Mouse (Mus musculus) layer of hippocampus, adult 18-20 months (tissue): ENCODE data around the gene Capn9. TPM values are rescaled to one million over a fixed set of nuclear protein-coding genes. Genes with fewer than 3 reads are reported as not detected.
A peak's percentile ranks its signal among the peaks of the same experiment; 100 is the strongest.

Experiments used
- DNase-seq, 2 experiments: peaks; one replicate each; pipeline ENCODE4 v3.0.0; 2022; ENCODE audit warnings: low spot score in 2 of 2
- total RNA-seq, 2 experiments: library from RNA; stranded (reverse); gene quantifications; 2 replicates each; pipeline ENCODE4 v1.2.3; 2021

Gene Capn9
- total RNA-seq, 2 experiments from 2014 or later = 0.18 to 0.27 TPM

DNA sequence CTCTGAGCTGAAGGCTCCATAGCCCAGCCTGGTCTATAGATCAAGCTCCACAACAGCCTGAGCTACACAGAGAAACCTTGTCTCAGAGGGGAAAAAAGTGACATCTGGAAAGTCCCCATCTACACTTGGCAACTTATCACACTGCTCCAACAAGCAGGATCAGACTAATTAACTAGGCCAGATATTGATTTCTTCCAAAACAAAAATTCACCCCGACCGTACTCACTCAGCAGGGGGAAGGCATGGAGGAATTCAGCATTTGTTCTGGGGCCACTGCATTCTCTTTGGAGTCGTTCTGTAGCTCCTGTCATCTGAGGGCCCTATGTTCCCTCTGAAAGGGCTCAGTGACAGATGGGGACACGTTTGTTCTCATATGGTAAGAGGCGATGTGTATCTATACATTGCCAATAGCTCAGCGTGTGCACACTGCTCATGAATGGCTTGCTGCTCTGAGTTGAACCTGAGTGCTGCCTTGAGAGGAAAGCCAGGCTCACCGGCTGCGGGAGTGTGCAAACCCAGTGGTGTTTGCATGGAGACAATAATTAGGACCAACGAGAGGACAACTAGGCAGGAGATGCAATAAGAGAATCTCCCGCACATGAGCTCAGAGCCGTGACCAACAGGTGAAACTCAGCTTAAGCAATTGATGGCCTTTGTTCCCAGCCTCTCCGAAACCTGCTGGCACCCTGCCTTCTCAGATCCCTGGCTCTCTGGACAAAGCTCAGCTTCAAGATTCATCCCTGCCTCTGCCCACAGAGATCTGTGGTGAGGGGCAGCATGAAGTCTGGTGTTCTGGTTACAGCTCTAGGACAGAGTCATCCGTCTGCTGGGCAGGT is 58.7 kb downstream of the Capn9 start:
- DNase-seq = peak in 1 of 2 experiments; percentile 34

- DNase-seq = no peak
Observed at GRCm38 (mm10) chr8:124635247-124635502, 59.3 kb downstream of the Capn9 start.

DNA sequence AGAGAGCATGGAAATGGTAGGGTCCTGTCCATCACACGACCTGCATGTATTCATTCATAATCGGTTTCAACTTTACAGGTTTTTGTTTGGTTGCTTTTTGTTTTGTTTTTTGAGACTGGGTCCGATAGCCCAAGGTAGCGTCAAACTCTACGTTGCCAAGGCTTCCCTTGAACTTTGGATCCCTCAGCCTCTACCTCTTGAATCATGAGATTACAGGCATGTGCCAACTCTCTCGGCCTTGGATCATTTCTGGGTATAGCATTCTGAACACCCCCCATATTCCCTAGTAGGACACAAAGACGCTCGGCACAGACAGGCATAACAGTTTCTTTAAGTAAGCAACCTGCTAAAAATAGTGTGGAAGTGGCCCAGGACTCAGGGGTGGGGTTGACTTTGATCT is 65.7 kb downstream of the Capn9 start:
- DNase-seq = no peak

DNA sequence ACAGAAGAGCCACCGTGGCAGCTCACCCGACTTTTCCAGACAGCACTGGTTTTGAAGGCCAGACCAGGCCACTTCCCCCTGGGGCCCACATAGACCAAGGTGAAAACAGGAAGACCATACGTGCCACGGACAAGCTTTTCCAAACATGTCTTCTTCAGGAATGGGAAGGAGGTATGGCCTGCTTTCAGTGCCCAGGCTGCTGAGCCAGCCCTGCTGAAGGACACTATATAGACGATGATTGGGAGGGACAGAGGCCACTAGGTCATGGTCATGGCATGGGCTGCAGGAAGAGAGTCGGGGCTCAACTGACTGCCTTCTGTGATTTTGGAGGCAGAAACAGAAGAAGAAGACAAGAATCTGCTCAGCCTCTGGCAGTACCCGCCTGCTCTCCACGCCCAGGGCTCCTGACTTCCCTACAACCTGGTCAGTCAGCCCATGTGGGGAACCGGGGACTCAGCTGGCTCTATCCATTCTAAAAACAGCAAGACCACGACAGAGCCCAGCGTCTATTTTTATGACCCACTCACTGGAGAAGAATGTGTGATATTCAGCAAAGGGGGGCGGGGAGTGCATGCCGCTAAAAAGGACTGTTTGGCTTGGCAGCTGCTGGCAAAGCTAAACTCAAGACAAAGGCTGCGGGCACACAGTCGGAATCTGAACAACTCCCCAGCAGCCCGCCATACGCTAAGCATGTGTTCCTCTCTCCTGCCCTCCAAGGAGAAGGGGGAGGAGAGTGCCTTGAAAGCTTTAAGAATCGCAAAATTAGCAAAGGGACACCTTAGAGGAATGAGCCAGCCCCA is 67.8 kb downstream of the Capn9 start:
- DNase-seq = peak in 1 of 2 experiments; percentile 70

DNA sequence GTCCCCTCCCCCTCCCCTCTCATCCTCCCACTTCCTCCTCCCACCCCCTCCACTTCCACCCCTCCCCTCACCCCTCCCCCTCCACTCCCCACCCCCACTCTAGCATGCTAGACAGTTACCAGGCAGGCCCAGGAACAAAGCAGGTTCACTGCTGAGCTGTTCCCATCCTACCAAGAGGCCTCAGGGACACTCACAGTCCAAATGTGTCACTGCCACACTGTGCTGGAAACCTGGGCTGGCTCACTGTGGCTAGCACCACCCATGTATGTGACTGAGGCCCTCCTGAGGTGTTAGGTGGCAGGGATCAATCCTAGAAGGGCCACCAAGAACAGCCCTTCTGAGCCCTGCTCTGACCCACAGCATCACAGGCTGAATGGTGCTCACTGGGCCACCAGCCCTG is 72.4 kb downstream of the Capn9 start:
- DNase-seq = no peak

DNA sequence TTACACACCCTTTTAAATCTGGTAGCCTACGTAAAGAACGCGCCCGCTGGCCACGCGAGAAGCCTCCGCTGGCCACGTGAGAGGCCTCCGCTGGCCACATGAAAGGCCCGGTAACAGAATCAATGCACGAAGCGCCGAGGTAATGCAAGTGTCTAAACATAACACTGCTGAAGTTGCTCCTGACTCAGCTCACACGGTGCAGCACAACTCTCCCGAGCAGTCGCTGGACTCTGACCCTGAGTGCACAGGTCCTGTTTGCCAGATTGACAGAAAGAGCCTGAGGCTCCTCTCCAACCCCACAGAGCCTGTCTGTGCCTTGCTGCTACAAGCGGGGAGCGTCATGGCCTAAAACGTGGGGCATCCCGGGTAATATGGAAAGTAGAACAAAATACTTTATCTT is 75.9 kb downstream of the Capn9 start:
- DNase-seq = no peak

DNA sequence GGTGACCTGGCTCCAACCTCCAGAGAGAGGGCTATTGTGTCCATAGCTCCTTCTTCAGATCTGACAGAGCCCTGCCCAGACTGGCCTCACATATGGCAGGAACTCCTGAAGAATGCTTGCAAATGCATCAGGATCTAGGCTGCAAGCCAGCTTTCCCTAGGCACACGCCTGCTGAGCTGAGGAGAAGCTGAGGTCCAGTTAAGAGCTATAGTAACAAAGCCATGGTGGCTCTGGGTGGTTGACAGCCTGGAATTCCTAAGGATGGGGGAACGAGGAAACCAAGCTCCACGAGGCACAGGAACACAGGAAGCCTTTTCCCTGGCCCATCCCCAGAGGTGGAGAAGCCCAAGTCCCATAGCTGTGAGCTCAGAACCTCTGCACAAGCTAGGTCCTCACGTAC is 76.6 kb downstream of the Capn9 start:
- no peak for DNase-seq

DNA sequence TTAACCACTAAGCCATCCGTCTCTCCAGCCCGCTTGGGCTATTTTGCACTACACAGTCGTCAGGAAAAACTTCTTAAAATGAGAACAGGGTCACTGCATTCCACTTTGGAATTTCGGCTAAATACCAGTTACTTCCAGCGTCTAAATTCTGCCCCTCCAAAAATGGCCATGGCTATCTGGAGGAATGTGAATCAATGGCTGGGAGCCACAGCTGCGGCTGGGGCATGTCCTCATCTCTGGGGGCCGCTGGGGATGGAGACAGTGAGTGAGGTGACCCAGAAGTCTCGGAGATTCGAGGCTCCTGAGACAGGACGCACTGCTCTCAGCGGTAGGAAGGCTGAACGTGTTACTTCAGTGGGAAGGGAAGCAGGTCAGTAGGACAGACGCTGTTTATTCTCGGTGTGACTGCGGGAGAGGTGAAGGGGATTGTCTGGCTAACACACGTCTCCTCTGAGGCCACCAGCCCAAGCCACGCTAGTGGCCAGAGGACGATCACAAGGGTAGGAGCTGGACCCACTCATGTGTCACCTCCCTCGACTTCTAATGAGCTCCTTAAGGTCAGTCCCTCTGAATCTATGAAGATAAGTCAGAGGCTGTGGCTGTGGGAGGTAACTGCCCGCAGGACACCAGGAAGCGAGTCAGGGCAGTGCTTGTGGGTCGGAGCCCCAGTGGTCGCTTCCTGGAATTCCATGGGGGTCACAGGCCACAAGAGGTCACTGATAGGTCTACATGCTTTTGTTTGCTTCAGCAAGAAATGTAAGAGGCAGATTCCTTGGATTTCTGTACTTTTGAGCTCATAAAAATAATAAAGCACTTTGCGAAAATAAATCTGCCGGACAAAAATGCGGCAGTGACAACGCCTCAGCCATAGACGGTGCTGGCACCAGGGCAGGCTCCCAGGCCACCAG is 77.9 kb downstream of the Capn9 start:
- no peak for DNase-seq

DNA sequence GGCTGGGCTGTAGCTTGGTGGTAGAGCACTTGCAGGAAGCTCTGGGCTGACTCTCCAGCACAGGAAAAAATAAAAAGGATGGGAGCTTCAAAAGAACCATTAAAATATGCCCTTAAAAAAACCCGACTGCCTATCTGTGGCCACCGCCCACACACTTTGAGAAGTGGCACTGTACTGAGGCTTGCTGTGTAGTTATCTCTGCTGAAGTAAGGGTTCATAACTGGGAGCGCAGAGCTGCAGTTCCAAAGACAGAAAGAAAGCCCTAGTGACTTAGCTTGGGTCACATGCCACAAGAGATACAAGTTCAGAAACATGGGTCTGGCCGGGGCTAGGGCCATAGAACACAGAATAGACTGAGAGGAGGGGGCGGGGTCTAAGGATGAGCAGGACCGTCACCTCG is 82.0 kb downstream of the Capn9 start:
- DNase-seq = no peak

DNA sequence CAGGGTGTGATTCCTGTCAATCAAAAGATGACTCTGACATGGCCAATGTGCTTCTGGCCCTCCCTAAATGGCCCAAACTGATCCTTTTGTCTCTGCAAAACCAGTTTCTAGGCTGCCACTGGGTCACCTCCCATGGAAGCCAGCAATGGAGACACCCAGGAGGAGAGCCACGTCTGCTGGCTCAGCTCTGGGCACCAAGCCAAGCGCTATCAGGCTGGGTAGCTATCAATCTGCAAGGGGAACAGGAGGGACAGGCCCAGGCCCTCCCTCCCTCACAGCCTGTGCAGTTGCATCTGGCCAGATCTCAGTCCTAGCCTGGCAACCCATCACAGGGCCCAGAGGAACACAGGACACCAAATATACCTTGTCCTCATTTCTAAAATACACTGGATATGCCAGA is 82.5 kb downstream of the Capn9 start:
- no peak for DNase-seq

- peak in 1 of 2 experiments; percentile 34 for DNase-seq
Observed at GRCm38 (mm10) chr8:124661781-124662180, 85.9 kb downstream of the Capn9 start.

GRCm38 (mm10) chr8:124662446-124663111 is 86.7 kb downstream of the Capn9 start:
- no peak for DNase-seq

DNA sequence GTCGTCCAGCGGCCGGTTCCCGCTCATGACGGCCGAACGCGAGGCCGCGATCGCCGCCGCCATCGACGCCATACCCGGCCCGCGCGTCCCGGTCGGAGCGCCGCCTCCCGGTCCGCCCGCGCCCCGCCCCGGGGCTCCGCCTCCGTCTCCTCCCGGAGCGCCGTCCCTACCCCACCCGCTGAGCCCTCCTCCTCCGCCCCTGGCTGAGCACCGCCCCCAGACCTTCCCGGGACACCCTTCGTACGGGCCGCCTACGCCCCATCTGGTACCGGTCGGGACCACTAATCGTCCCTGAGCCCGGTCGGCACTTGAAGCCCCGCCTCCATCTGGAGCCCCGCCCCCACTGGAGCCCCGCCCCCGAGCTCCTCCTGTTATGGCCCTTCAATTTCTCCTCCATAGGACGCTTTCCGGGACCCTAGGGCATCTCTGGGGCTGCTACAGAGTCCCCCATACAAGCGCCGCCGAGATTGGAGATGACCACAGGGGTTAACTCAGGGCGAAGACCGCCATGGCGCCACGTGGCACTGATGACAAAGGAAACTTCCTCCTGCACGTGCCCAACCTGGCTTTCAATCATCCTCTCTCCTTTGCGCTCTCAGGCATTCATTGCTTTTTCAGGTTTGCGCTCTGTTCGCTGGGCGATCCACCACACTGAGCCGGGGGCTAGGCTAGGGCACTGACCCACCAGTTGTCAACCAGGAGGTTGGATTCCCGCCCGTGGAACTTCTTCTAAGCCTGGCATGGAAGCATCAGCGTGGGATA is 87.4 kb downstream of the Capn9 start, which contains the start of gene 2310022B05Rik:
Gene 2310022B05Rik (minus strand): TSS at position 258 of the 762 bp plus-strand sequence.
- peak; percentile 76 to 89 for DNase-seq

DNA sequence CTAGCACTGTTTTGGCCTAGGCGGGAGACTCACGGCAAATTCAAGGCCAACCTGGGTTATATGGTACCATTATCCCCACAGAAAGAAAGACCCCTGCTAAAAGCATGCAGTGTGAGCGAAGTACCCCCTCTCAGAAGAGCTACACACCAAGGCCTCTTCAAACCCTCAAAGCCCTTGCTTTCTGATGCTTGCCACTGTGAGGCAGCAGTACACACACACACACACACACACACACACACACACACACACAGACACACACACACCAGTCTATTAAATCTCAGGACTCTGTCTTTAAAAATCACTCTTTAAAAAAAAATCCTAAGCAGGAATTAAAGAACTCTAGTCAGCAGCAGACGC is 87.9 kb downstream of the Capn9 start:
- DNase-seq = no peak

DNA sequence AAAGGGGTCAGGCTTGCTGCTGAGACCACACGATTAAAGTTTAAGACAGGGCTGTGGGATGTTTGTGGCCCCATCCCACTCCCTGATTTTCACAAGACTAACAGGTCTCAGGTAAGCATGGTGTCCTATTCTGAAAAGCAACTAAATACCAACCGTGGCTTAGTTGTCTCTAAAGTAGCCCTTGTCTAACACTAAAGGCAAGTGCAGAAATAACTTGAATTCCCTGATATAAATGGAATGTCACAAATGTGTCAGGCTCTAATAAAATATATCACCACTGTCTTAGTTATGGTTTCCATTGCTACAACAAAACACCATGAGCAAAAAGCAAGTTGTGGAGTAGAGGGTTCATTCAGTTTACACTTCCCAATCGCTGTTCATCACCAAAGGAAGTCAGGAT is 88.5 kb downstream of the Capn9 start:
- DNase-seq = no peak

Other genes starting within 250 kb of the Capn9 start
- gene Pgbd5, start 136.5 kb upstream of the Capn9 start, total RNA-seq = 100 to 1,000 TPM; 272 to 273 TPM
- gene Cog2, start 55.3 kb upstream of the Capn9 start, total RNA-seq = 10 to 100 TPM; 40.6 to 43.8 TPM
- gene Agt, start 6.4 kb upstream of the Capn9 start, total RNA-seq = 10 to 100 TPM; 26.0 to 31.4 TPM
- gene 2310022B05Rik, start 87.3 kb downstream of the Capn9 start, total RNA-seq = 10 to 100 TPM; 72.1 to 76.9 TPM
- gene Ttc13, start 145.9 kb downstream of the Capn9 start, total RNA-seq = 10 to 100 TPM; 41.3 to 41.6 TPM
- gene Arv1, start 146.0 kb downstream of the Capn9 start, total RNA-seq = 10 to 100 TPM; 12.0 to 12.8 TPM
- gene Fam89a, start 175.7 kb downstream of the Capn9 start, total RNA-seq = 1 to 10 TPM; 1.0 to 1.1 TPM
- gene Trim67, start 217.0 kb downstream of the Capn9 start, total RNA-seq = 1 to 10 TPM; 1.2 to 1.7 TPM